Mouse (Mus musculus): ENCODE data around the gene Wipi2. TPM values are rescaled to one million over a fixed set of nuclear protein-coding genes. Genes with fewer than 3 reads are reported as not detected.

The Wipi2 gene
- total RNA-seq, 2 experiments from 2014 or later, result 99.8 to 102 TPM

- Histone ChIP-seq H3K27ac (no peak overlapping the region), H3K4me3 (no peak overlapping the region)
- no peak for DNase-seq (ENCODE audit: low spot score in 2 of 2)
- TF ChIP-seq CTCF (conservative IDR thresholded peaks at IDR 0.05), result no peak
Measured at GRCm38 (mm10) chr5:142679065-142679464, 51.6 kb downstream of the Wipi2 start.

- DNase-seq (ENCODE audit: low spot score in 2 of 2), result no peak
- H3K27ac ChIP-seq, result no peak overlapping the region
- H3K4me3 ChIP-seq, result no peak overlapping the region
- no peak for TF ChIP-seq CTCF (conservative IDR thresholded peaks at IDR 0.05)
Measured at GRCm38 (mm10) chr5:142681911-142682310, 54.4 kb downstream of the Wipi2 start.

GRCm38 (mm10) chr5:142682529-142682928 is 55.0 kb downstream of the Wipi2 start:
- no peak for DNase-seq (ENCODE audit: low spot score in 2 of 2)
- H3K27ac ChIP-seq, result no peak overlapping the region
- no peak for TF ChIP-seq CTCF (conservative IDR thresholded peaks at IDR 0.05)
- H3K4me3 ChIP-seq, result no peak overlapping the region

GRCm38 (mm10) chr5:142688866-142689265 is 61.4 kb downstream of the Wipi2 start:
- DNase-seq (ENCODE audit: low spot score in 2 of 2), result no peak
- H3K4me3 ChIP-seq, result no peak overlapping the region
- TF ChIP-seq CTCF (conservative IDR thresholded peaks at IDR 0.05), result no peak
- H3K27ac ChIP-seq, result no peak overlapping the region

GRCm38 (mm10) chr5:142690343-142690742 is 62.8 kb downstream of the Wipi2 start:
- no peak for DNase-seq (ENCODE audit: low spot score in 2 of 2)
- Histone ChIP-seq H3K27ac (no peak overlapping the region), H3K4me3 (no peak overlapping the region)
- TF ChIP-seq CTCF (conservative IDR thresholded peaks at IDR 0.05), result no peak

GRCm38 (mm10) chr5:142692248-142692647 is 64.8 kb downstream of the Wipi2 start, which contains the start of gene Slc29a4:
Gene Slc29a4, plus strand, starts transcription at chr5:142692512.
- H3K27ac ChIP-seq, result peak within 1 kb of the TSS; percentile 87
- TF ChIP-seq CTCF (conservative IDR thresholded peaks at IDR 0.05), result no peak
- DNase-seq (ENCODE audit: low spot score in 2 of 2), result peak; percentile 79 to 81
- H3K4me3 ChIP-seq, result peak within 1 kb of the TSS; percentile 55

- Histone ChIP-seq H3K4me3 (peak overlapping the region; percentile 55), H3K27ac (peak overlapping the region; percentile 87)
- no peak for DNase-seq (ENCODE audit: low spot score in 2 of 2)
- no peak for TF ChIP-seq CTCF (conservative IDR thresholded peaks at IDR 0.05)
Measured at GRCm38 (mm10) chr5:142692971-142693737, 65.7 kb downstream of the Wipi2 start.

- no peak for DNase-seq (ENCODE audit: low spot score in 2 of 2)
- H3K27ac ChIP-seq, result peak overlapping the region; percentile 87
- TF ChIP-seq CTCF (conservative IDR thresholded peaks at IDR 0.05), result no peak
- peak overlapping the region; percentile 55 for H3K4me3 ChIP-seq
Measured at GRCm38 (mm10) chr5:142693738-142694430, 66.4 kb downstream of the Wipi2 start.

- peak overlapping the region; percentile 55 for H3K4me3 ChIP-seq
- DNase-seq (ENCODE audit: low spot score in 2 of 2), result peak; percentile 55 to 66
- TF ChIP-seq CTCF (conservative IDR thresholded peaks at IDR 0.05), result no peak
- H3K27ac ChIP-seq, result peak overlapping the region; percentile 87
Measured at GRCm38 (mm10) chr5:142694627-142695340, 67.3 kb downstream of the Wipi2 start.

- no peak for TF ChIP-seq CTCF (conservative IDR thresholded peaks at IDR 0.05)
- Histone ChIP-seq H3K27ac (peak overlapping the region; percentile 46; the same call in 1 of the 2 replicates), H3K4me3 (no peak overlapping the region)
- no peak for DNase-seq (ENCODE audit: low spot score in 2 of 2)
Measured at GRCm38 (mm10) chr5:142696258-142696657, 68.8 kb downstream of the Wipi2 start.

- no peak for TF ChIP-seq CTCF (conservative IDR thresholded peaks at IDR 0.05)
- Histone ChIP-seq H3K27ac (peak overlapping the region; percentile 46; the same call in 1 of the 2 replicates), H3K4me3 (no peak overlapping the region)
- peak in 1 of 2 experiments; percentile 59 for DNase-seq (ENCODE audit: low spot score in 2 of 2)
Measured at GRCm38 (mm10) chr5:142696865-142697264, 69.4 kb downstream of the Wipi2 start.

GRCm38 (mm10) chr5:142697742-142698141 is 70.2 kb downstream of the Wipi2 start:
- TF ChIP-seq CTCF (conservative IDR thresholded peaks at IDR 0.05), result no peak
- Histone ChIP-seq H3K27ac (0 out of 2 replicates have a peak overlapping the region, but pooled peaks have one; percentile 6), H3K4me3 (no peak overlapping the region)
- DNase-seq (ENCODE audit: low spot score in 2 of 2), result no peak

All from layer of hippocampus, adult 2 months (tissue).